Mouse (Mus musculus): ENCODE results near the gene Nrg3. TPM values are rescaled to one million over a fixed set of nuclear protein-coding genes. Genes with fewer than 3 reads are reported as not detected.

Gene Nrg3
- polyA plus RNA-seq, 1 experiment from 2014 or later, result 15.9 TPM

DNA sequence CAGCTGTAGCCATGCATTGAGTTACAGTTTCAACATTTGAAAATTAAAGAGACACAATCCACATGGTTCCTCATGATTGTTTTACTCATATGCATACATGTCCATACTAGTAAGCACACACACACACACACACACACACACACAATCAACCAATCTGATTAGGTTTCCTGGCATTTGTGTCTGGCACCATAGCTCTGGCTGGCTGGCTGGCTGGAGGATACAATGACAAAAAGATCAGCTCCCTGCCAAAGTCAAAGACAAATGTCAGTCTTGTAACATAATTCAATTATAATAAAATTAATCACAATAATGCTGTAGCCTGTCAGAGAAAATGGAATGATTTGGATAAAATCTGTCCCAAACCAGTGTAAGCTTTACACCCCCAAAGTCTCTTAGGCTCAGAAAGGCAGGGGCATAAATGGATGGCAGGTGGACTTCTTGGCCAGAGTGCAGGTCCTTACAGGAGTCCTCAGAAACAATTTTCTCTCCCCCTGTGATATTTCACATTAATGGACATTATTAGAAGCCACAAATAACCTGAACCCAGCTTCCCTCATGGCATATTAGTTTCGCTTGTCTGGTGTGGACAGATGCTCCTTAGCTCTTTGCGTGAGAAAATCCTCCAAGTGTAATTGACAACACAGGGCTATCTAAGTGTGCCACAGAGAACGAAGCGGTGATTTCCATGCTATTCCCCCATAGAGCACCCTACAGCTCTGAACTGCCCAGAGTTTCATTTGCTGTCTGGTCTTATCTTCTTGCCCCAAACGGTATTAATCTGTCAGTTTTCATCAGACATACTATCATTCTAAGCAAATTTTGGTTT is 697.4 kb downstream of the Nrg3 start:
- ATAC-seq (ENCODE audit: low FRiP score), result no peak

DNA sequence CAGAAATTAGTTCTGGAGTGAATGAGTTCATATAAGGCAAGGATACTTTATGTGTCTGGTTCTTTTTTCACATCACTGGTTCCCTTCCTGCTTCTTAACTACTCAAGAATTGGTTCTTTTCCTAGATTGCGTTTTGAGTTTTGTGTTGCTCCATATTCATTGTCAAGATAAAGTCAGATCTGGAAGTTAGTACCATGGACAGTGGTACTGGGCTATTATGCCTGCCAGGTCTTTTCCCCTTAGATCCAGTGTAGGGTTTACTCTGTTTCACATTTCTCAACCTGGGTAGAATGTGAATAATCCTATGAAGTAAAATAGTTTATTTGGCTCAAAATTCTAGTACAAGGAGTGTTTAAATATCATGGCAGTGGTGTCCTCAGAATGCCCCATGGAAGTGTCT is 698.1 kb downstream of the Nrg3 start:
- Histone ChIP-seq H3K4me2 (replicated peaks) (no peak overlapping the region), H3K4me1 (replicated peaks; ENCODE audit: control insufficient read depth, insufficient read depth, low read length) (no peaks in the 10 kb centered on the region), H3K9me3 (ENCODE audit: control insufficient read depth, low read length) (no peaks in the 10 kb centered on the region), H3K27me3 (ENCODE audit: control insufficient read depth, insufficient read depth, low read length) (no peaks in the 10 kb centered on the region), H3K36me3 (replicated peaks; ENCODE audit: control insufficient read depth, insufficient read depth) (no peaks in the 10 kb centered on the region), H3K4me3 (replicated peaks; ENCODE audit: low read length) (no peak overlapping the region), H3K27ac (no peak overlapping the region), H3K9ac (no peak overlapping the region)
- WGBS, result 67% methylated on average over 1 of the region's 1 CpGs
- ATAC-seq (ENCODE audit: low FRiP score), result no peak
- DNase-seq (ENCODE audit: low spot score), result no peak

More for the DNA sequence above, 697.4 kb downstream of the Nrg3 start:
- Histone ChIP-seq H3K4me1 (replicated peaks; ENCODE audit: control insufficient read depth, insufficient read depth, low read length) (no peaks in the 10 kb centered on the region), H3K27me3 (ENCODE audit: control insufficient read depth, insufficient read depth, low read length) (no peaks in the 10 kb centered on the region), H3K27ac (no peak overlapping the region), H3K9me3 (ENCODE audit: control insufficient read depth, low read length) (no peaks in the 10 kb centered on the region), H3K4me3 (replicated peaks; ENCODE audit: low read length) (no peak overlapping the region), H3K36me3 (replicated peaks; ENCODE audit: control insufficient read depth, insufficient read depth) (no peaks in the 10 kb centered on the region), H3K9ac (no peak overlapping the region), H3K4me2 (replicated peaks) (no peak overlapping the region)
- WGBS, result 71% methylated on average over 5 of the region's 5 CpGs
- DNase-seq (ENCODE audit: low spot score), result no peak

DNA sequence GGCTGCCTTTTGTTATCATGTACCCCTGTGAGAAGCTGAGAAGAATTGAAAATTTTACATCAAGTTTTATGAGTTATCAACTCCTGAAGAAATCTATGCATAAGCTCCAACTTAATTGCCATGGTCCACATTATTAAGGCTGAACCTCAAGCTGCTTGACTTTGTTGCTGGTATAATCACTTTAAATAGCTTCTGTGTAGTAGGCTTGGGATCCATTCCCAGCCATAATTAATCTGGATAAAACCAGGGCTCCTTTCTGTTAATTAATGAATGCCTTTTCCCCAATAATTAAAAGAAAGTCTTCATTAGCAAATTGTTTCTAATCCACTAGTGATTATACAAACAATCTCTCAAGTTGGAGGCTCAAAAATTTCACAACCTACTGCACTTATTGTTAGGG is 742.4 kb downstream of the Nrg3 start:
- no peak for ATAC-seq (ENCODE audit: low FRiP score)
- DNase-seq (ENCODE audit: low spot score), result no peak
- Histone ChIP-seq H3K27me3 (ENCODE audit: control insufficient read depth, insufficient read depth, low read length) (no peaks in the 10 kb centered on the region), H3K4me1 (replicated peaks; ENCODE audit: control insufficient read depth, insufficient read depth, low read length) (no peaks in the 10 kb centered on the region), H3K9ac (no peak overlapping the region), H3K36me3 (replicated peaks; ENCODE audit: control insufficient read depth, insufficient read depth) (no peaks in the 10 kb centered on the region), H3K4me3 (replicated peaks; ENCODE audit: low read length) (no peak overlapping the region), H3K27ac (no peak overlapping the region), H3K9me3 (ENCODE audit: control insufficient read depth, low read length) (no peaks in the 10 kb centered on the region), H3K4me2 (replicated peaks) (no peak overlapping the region)

DNA sequence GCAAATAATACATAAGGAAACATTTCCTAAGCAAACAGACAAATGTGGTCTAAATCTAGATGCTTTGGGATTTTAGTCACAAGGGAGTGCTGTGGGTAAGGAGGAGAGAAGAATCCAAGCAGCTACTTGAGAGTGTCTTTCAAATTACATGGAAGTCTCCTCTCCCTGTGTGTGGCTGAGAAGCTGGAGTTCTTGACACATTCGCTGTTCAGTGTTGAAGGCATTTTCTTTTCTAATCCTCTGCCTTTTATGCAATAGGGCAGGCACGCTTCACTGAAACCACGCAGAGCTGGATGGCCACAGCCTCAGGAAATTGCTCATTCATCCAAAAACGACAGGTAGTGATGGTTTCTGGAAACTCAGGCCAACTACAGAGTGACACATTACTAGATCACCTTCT is 769.0 kb downstream of the Nrg3 start:
- ATAC-seq (ENCODE audit: low FRiP score), result no peak
- H3K4me1 ChIP-seq (replicated peaks; ENCODE audit: control insufficient read depth, insufficient read depth, low read length), result 0 out of 2 replicates have a peak, but pooled peaks cover 11% of the 10 kb centered on the region
- no peak for DNase-seq (ENCODE audit: low spot score)

DNA sequence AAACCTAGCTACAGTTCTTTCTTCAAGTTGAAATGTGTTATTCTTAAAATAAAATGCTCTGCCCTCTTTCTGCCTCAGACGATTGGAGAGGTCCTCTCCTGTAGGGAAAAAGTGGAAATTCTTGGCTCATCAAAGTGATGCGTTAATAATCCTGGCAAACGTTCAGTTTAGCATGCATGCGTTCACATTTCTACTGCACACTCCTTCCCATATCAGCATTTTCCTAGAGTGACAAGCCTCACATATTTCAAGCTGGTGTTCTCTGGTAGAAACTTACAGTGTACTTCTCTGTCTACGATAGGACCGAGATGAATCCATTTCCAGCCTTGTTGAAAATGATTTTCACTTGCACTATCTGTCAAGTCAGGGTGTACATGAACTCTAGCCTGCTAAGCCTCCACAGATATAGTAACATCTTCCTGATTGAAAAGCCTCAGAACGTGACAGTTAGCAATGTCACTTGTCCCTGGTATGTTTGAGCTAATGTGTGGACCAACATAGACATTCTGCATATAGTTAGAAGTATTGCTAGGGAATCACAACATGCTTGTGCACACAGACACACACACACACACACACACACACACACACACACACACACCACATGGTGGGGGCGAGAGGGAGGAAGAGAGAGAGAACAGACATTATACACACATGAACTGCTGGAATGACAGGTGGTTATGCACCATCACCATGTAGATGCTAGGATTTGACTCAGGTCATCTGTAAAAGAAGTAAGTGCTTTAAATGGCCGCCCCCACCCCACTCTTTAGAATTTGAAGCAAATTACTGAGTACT is 770.1 kb downstream of the Nrg3 start:
- no peak for ATAC-seq (ENCODE audit: low FRiP score)
- Histone ChIP-seq H3K27me3 (ENCODE audit: control insufficient read depth, insufficient read depth, low read length) (no peaks in the 10 kb centered on the region), H3K36me3 (replicated peaks; ENCODE audit: control insufficient read depth, insufficient read depth) (no peaks in the 10 kb centered on the region), H3K9ac (no peak overlapping the region), H3K9me3 (ENCODE audit: control insufficient read depth, low read length) (no peaks in the 10 kb centered on the region), H3K4me3 (replicated peaks; ENCODE audit: low read length) (no peak overlapping the region), H3K4me2 (replicated peaks) (no peak overlapping the region), H3K27ac (no peak overlapping the region), H3K4me1 (replicated peaks; ENCODE audit: control insufficient read depth, insufficient read depth, low read length) (0 out of 2 replicates have a peak, but pooled peaks cover 11% of the 10 kb centered on the region)
- WGBS, result 80% methylated on average over 9 of the region's 9 CpGs
- no peak for DNase-seq (ENCODE audit: low spot score)

More for the DNA sequence above, 769.0 kb downstream of the Nrg3 start:
- no peak overlapping the region for H3K4me2 ChIP-seq (replicated peaks)
- 28% methylated on average over 4 of the region's 4 CpGs for WGBS
- H3K27me3 ChIP-seq (ENCODE audit: control insufficient read depth, insufficient read depth, low read length), result no peaks in the 10 kb centered on the region
- no peak overlapping the region for H3K4me3 ChIP-seq (replicated peaks; ENCODE audit: low read length)
- no peaks in the 10 kb centered on the region for H3K9me3 ChIP-seq (ENCODE audit: control insufficient read depth, low read length)
- no peak overlapping the region for H3K27ac ChIP-seq
- H3K36me3 ChIP-seq (replicated peaks; ENCODE audit: control insufficient read depth, insufficient read depth), result no peaks in the 10 kb centered on the region
- H3K9ac ChIP-seq, result no peak overlapping the region

DNA sequence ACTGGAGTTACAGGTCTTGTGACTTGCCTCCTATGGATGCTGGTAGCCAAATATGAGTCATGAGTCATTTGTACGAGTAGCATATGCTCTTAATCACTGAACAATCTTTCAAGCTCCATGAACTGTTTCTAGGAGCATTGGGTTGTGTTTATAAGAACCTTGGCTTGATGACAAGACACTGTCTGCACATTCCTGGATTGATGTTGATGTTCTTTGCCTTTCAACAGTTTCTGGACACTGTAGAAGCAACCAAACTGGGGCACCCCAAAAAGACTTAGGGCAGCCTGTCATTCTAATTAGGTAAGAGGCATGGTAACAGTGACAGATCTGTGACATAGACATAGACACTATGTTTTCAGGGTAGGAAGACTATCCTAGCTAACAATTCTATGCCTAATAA is 771.5 kb downstream of the Nrg3 start:
- WGBS, result 52% methylated on average over 1 of the region's 1 CpGs
- ATAC-seq (ENCODE audit: low FRiP score) (no peak), DNase-seq (ENCODE audit: low spot score) (no peak)
- H3K36me3 ChIP-seq (replicated peaks; ENCODE audit: control insufficient read depth, insufficient read depth), result no peaks in the 10 kb centered on the region
- no peak overlapping the region for H3K9ac ChIP-seq
- H3K27me3 ChIP-seq (ENCODE audit: control insufficient read depth, insufficient read depth, low read length), result no peaks in the 10 kb centered on the region
- no peaks in the 10 kb centered on the region for H3K9me3 ChIP-seq (ENCODE audit: control insufficient read depth, low read length)
- H3K27ac ChIP-seq, result no peak overlapping the region
- 0 out of 2 replicates have a peak, but pooled peaks cover 11% of the 10 kb centered on the region for H3K4me1 ChIP-seq (replicated peaks; ENCODE audit: control insufficient read depth, insufficient read depth, low read length)
- H3K4me3 ChIP-seq (replicated peaks; ENCODE audit: low read length), result no peak overlapping the region
- H3K4me2 ChIP-seq (replicated peaks), result no peak overlapping the region

DNA sequence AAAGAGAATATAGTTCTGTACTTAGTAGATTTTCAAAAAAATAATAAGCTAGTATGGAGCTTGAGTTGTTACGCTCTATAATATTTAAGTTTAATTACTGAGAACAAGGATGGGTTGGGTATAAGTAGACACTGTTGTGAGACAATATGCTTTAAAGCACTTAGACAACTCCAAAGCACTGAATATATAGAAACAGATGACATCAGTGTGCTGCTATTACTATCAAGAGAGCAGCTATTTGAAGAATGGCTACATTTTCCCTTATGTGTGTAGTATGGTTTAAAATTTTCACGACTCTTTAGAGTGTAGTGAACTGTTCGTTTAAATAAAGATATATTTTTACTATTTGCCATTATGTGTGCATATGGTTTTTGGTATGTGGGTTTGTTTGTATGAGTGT is 771.9 kb downstream of the Nrg3 start:
- H3K9ac ChIP-seq, result no peak overlapping the region
- no peak for DNase-seq (ENCODE audit: low spot score)
- H3K4me1 ChIP-seq (replicated peaks; ENCODE audit: control insufficient read depth, insufficient read depth, low read length), result 0 out of 2 replicates have a peak, but pooled peaks cover 11% of the 10 kb centered on the region
- ATAC-seq (ENCODE audit: low FRiP score), result no peak
- H3K4me2 ChIP-seq (replicated peaks), result no peak overlapping the region
- H3K4me3 ChIP-seq (replicated peaks; ENCODE audit: low read length), result no peak overlapping the region
- H3K27ac ChIP-seq, result no peak overlapping the region
- no peaks in the 10 kb centered on the region for H3K36me3 ChIP-seq (replicated peaks; ENCODE audit: control insufficient read depth, insufficient read depth)
- H3K27me3 ChIP-seq (ENCODE audit: control insufficient read depth, insufficient read depth, low read length), result no peaks in the 10 kb centered on the region
- WGBS, result 95% methylated on average over 3 of the region's 3 CpGs
- H3K9me3 ChIP-seq (ENCODE audit: control insufficient read depth, low read length), result no peaks in the 10 kb centered on the region

DNA sequence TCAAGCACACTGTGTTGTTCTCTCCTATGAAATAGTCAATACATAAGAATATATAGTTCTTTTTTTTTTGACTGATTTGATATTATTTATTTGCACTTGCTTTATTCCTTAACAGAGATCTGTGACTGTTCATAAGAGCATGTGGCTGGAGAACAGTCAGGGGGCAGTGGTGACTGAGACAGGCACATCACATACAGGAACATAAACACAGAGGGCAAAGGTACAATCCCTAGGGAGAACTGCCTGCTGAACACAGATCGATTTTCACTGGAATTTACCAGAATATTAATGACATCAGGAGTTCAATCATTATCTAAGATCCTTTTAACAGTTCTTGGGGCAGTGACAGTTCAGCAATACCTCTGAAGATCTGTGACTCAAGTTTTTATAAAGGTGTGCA is 812.9 kb downstream of the Nrg3 start:
- Histone ChIP-seq H3K4me2 (replicated peaks) (no peak overlapping the region), H3K36me3 (replicated peaks; ENCODE audit: control insufficient read depth, insufficient read depth) (no peaks in the 10 kb centered on the region), H3K27me3 (ENCODE audit: control insufficient read depth, insufficient read depth, low read length) (no peaks in the 10 kb centered on the region), H3K4me1 (replicated peaks; ENCODE audit: control insufficient read depth, insufficient read depth, low read length) (no peaks in the 10 kb centered on the region), H3K9ac (no peak overlapping the region), H3K9me3 (ENCODE audit: control insufficient read depth, low read length) (no peaks in the 10 kb centered on the region), H3K4me3 (replicated peaks; ENCODE audit: low read length) (no peak overlapping the region), H3K27ac (no peak overlapping the region)
- WGBS, result 73% methylated on average over 1 of the region's 1 CpGs
- DNase-seq (ENCODE audit: low spot score) (no peak), ATAC-seq (ENCODE audit: low FRiP score) (no peak)

DNA sequence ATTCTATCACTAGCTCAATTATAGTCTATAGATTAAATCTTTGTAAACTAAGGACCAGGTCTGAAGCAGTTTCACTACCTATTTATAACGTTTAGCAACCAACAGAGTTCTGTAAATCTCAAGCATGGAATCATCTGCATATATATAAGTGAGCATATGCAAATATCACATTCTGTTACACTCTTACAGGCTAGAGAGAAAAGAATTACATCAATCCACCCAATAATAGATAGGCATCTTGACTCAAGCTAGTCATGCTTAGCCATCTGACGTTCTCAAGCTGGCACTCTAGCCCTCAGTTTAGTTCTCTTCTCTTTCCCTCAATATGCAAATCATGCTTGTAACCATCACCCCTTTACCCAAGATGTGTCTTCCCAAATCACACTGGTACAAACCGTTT is 835.8 kb downstream of the Nrg3 start:
- Histone ChIP-seq H3K4me1 (replicated peaks; ENCODE audit: control insufficient read depth, insufficient read depth, low read length) (no peaks in the 10 kb centered on the region), H3K9me3 (ENCODE audit: control insufficient read depth, low read length) (no peaks in the 10 kb centered on the region), H3K27ac (no peak overlapping the region), H3K4me2 (replicated peaks) (no peak overlapping the region), H3K4me3 (replicated peaks; ENCODE audit: low read length) (no peak overlapping the region), H3K9ac (no peak overlapping the region), H3K27me3 (ENCODE audit: control insufficient read depth, insufficient read depth, low read length) (no peaks in the 10 kb centered on the region), H3K36me3 (replicated peaks; ENCODE audit: control insufficient read depth, insufficient read depth) (no peaks in the 10 kb centered on the region)
- no peak for ATAC-seq (ENCODE audit: low FRiP score)
- 81% methylated on average over 3 of the region's 3 CpGs for WGBS
- DNase-seq (ENCODE audit: low spot score), result no peak

Measured in hindbrain, embryonic 14.5 days (tissue).